Mouse (Mus musculus): ENCODE data around the gene Kbtbd4.
"Not testable (repeated sequence)": the region's sequence is repeated elsewhere in the genome, so short reads cannot be mapped to it uniquely, and the experiment has no call there.

The Kbtbd4 gene

GRCm38 (mm10) chr2:90904076-90904855 is at the start of gene Kbtbd4, which contains the start of gene Ndufs3:
Kbtbd4 (plus strand) TSS chr2:90904740.
Ndufs3 (minus strand) TSS chr2:90904827.
- DNase-seq (ENCODE audit: low spot score) = peak; percentile 63

- no peak for DNase-seq (ENCODE audit: low spot score)
These were observed 43.1 kb upstream of the Kbtbd4 start for GRCm38 (mm10) chr2:90861486-90861885.

- no peak for DNase-seq (ENCODE audit: low spot score)
These were observed 40.4 kb upstream of the Kbtbd4 start for GRCm38 (mm10) chr2:90864184-90864583.

- peak; percentile 66 for DNase-seq (ENCODE audit: low spot score)
These were observed 38.0 kb upstream of the Kbtbd4 start for GRCm38 (mm10) chr2:90866524-90866923.

GRCm38 (mm10) chr2:90870136-90870601 is 34.4 kb upstream of the Kbtbd4 start:
- no peak for DNase-seq (ENCODE audit: low spot score)

GRCm38 (mm10) chr2:90871180-90871961 is 33.2 kb upstream of the Kbtbd4 start:
- no peak for DNase-seq (ENCODE audit: low spot score)

GRCm38 (mm10) chr2:90874025-90874424 is 30.5 kb upstream of the Kbtbd4 start:
- DNase-seq (ENCODE audit: low spot score) = no peak

- DNase-seq (ENCODE audit: low spot score) = no peak
These were observed 29.3 kb upstream of the Kbtbd4 start for GRCm38 (mm10) chr2:90875239-90875638.

GRCm38 (mm10) chr2:90877584-90878259 is 26.8 kb upstream of the Kbtbd4 start:
- DNase-seq (ENCODE audit: low spot score) = no peak

GRCm38 (mm10) chr2:90879419-90879818 is 25.1 kb upstream of the Kbtbd4 start:
- no peak for DNase-seq (ENCODE audit: low spot score)

- DNase-seq (ENCODE audit: low spot score) = no peak
These were observed 24.3 kb upstream of the Kbtbd4 start for GRCm38 (mm10) chr2:90880144-90880785.

- DNase-seq (ENCODE audit: low spot score) = no peak
These were observed 22.7 kb upstream of the Kbtbd4 start for GRCm38 (mm10) chr2:90881824-90882223.

GRCm38 (mm10) chr2:90885218-90886041 is 19.1 kb upstream of the Kbtbd4 start, which contains the start of gene C1qtnf4:
C1qtnf4 (plus strand) TSS chr2:90885860.
- no peak for DNase-seq (ENCODE audit: low spot score)

- DNase-seq (ENCODE audit: low spot score) = no peak
These were observed 18.1 kb upstream of the Kbtbd4 start for GRCm38 (mm10) chr2:90886436-90886835.

GRCm38 (mm10) chr2:90887627-90888026 is 16.9 kb upstream of the Kbtbd4 start:
- no peak for DNase-seq (ENCODE audit: low spot score)

GRCm38 (mm10) chr2:90889550-90890548 is 14.7 kb upstream of the Kbtbd4 start:
- DNase-seq (ENCODE audit: low spot score) = peak; percentile 22

- DNase-seq (ENCODE audit: low spot score) = no peak
These were observed 10.8 kb upstream of the Kbtbd4 start for GRCm38 (mm10) chr2:90893673-90894298.

- DNase-seq (ENCODE audit: low spot score) = not testable (repeated sequence)
These were observed 10.3 kb upstream of the Kbtbd4 start for GRCm38 (mm10) chr2:90894299-90894677.

- DNase-seq (ENCODE audit: low spot score) = no peak
These were observed 1.1 kb upstream of the Kbtbd4 start for GRCm38 (mm10) chr2:90903398-90903797.
